Comparison of ENCODE assay signal across 15 mouse cellular contexts in the genomic region with DNA sequence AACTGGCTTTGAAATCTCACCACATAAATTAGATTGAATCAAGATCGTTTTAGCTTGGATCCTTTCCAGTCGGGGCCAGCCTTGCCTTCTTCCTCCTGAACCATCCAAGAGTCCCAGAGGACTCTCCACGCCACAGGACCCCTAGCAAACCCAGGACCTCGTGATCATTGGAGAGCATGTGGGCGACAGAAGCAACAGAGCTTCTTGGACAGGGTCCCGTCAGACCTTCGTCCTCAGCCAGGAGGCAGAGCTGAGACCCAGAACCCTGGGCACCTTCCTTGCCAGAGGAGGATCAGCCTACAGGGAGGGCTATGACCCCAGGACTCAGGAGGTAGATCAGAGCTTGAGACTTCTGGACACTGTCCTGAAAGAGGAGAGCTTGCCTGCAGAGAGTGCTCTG.
"Had no signal": no experiment of that assay in that cellular context is flagged by ENCODE, and none has a peak within 500 bp of the region (broad histone marks: within the 10 kb centered on the region; RNA-seq: fewer than 3 reads in every experiment).

No protein-coding gene starts in this region.

- DNase-seq: liver, postnatal 0 days; lung, adult 2 months; lung, postnatal 36 days; right cerebral cortex, postnatal 14 days; thymus, adult 2 months; thymus, postnatal 25 days; thymus, postnatal 4 days had no signal

- H3K4me1 ChIP-seq: lung, embryonic 15.5 days; megakaryocyte, embryonic 14.5 days; midbrain, embryonic 13.5 days; midbrain, embryonic 15.5 days; neural tube, embryonic 12.5 days; stomach, embryonic 15.5 days had no signal

- H3K27me3 ChIP-seq: lung, embryonic 15.5 days; megakaryocyte, embryonic 14.5 days; midbrain, embryonic 13.5 days; midbrain, embryonic 15.5 days; neural tube, embryonic 12.5 days; stomach, embryonic 15.5 days had no signal

- H3K4me3 ChIP-seq: lung, embryonic 15.5 days; megakaryocyte, embryonic 14.5 days; midbrain, embryonic 13.5 days; midbrain, embryonic 15.5 days; neural tube, embryonic 12.5 days; stomach, embryonic 15.5 days had no signal

- H3K27ac ChIP-seq: lung, embryonic 15.5 days; macrophage; midbrain, embryonic 13.5 days; midbrain, embryonic 15.5 days; neural tube, embryonic 12.5 days; stomach, embryonic 15.5 days; stomach, postnatal 0 days had no signal
